Mouse (Mus musculus) CD4-positive, CD25-positive, alpha-beta regulatory T cell, adult 4 months (primary cell): ENCODE measurements around the gene BC049762. TPM values are rescaled to one million over a fixed set of nuclear protein-coding genes. Genes with fewer than 3 reads are reported as not detected.

Source experiments
- ATAC-seq: one replicate; pipeline ENCODE4 v1.8.0; 2017
- polyA plus RNA-seq, 2 experiments: library from polyadenylated mRNA; unstranded; fragments of 100-300 nt; shearing (Covaris generic); gene quantifications; one replicate each; pipeline ENCODE4 v1.2.1; 2017

The BC049762 gene
- polyA plus RNA-seq, 2 experiments from 2014 or later: 0.74 TPM; not detected in 1

GRCm38 (mm10) chr11:51214021-51214420, 48.8 kb downstream of the BC049762 start:
- no peak for ATAC-seq

GRCm38 (mm10) chr11:51211426-51211825, 51.4 kb downstream of the BC049762 start:
- ATAC-seq: no peak

GRCm38 (mm10) chr11:51207758-51208157, 55.1 kb downstream of the BC049762 start:
- ATAC-seq: no peak

Other genes starting within 250 kb of the BC049762 start
- under 1 TPM in 1 of 2 experiments, not detected in 1; 0.08 TPM for gene Olfr54, start 248.8 kb downstream of the BC049762 start, polyA plus RNA-seq
- not detected for gene Olfr1375, start 214.9 kb downstream of the BC049762 start, polyA plus RNA-seq
- gene Zfp354a, start 203.8 kb downstream of the BC049762 start, polyA plus RNA-seq: not detected
- gene Gm12569, start 42.6 kb downstream of the BC049762 start, polyA plus RNA-seq: not detected
- gene Clk4, start 1.3 kb downstream of the BC049762 start, polyA plus RNA-seq: 100 to 1,000 TPM; 220 to 233 TPM
- 1 to 10 TPM; 1.5 to 2.8 TPM for gene Col23a1, start 26.9 kb upstream of the BC049762 start, polyA plus RNA-seq